Mouse (Mus musculus) kidney, adult 2 months (tissue): ENCODE results near the gene Krit1.
"Not testable (repeated sequence)": the region's sequence is repeated elsewhere in the genome, so short reads cannot be mapped to it uniquely, and the experiment has no call there.

Source experiments
- CTCF ChIP-seq: fragments of 200-500 bp; conservative IDR thresholded peaks from 2 replicates; pipeline ENCODE4 v1.5.1; 2011; ENCODE audit warnings: low read depth, mild to moderate bottlenecking, control low read depth, low read length, moderate library complexity, mixed read lengths; ENCODE audit not compliant: insufficient read depth, insufficient read length
- POLR2A ChIP-seq: fragments of 200-500 bp; IDR thresholded peaks from one replicate; pipeline ENCODE4 v1.6.1; 2011; ENCODE audit warnings: low read depth, low read length, control low read depth

- not testable (repeated sequence) for TF ChIP-seq CTCF, POLR2A
Observed at GRCm38 (mm10) chr5:3797101-3797500, 5.9 kb upstream of the Krit1 start.
